Mouse (Mus musculus): ENCODE measurements at regions not wholly inside any gene's neighbourhood (a gene's known extent, or its start where the extent isn't known, plus 50 kb on each side); places are given as distances from the start of the nearest gene placed in this dataset.

- no peak overlapping the region for H3K9ac ChIP-seq (replicated peaks)
- H3K27ac ChIP-seq (replicated peaks): no peak overlapping the region
- no peak for ATAC-seq (replicated peaks)
- no peaks in the 10 kb centered on the region for H3K27me3 ChIP-seq
- 71% methylated on average over 9 of the region's 9 CpGs for WGBS
- no peak overlapping the region for H3K4me3 ChIP-seq
- 0 out of 2 replicates have a peak, but pooled peaks cover 4% of the 10 kb centered on the region for H3K9me3 ChIP-seq
- no peaks in the 10 kb centered on the region for H3K36me3 ChIP-seq
- H3K4me1 ChIP-seq: no peaks in the 10 kb centered on the region
- no peak overlapping the region for H3K4me2 ChIP-seq (replicated peaks)
Observed at GRCm38 (mm10) chr5:64401737-64402136, 245.6 kb downstream of the Tbc1d1 start.

GRCm38 (mm10) chr5:64403077-64403981 is 247.2 kb downstream of the Tbc1d1 start:
- no peak overlapping the region for H3K4me2 ChIP-seq (replicated peaks)
- no peak overlapping the region for H3K9ac ChIP-seq (replicated peaks)
- 0 out of 2 replicates have a peak, but pooled peaks cover 4% of the 10 kb centered on the region for H3K9me3 ChIP-seq
- H3K27me3 ChIP-seq: no peaks in the 10 kb centered on the region
- no peak for ATAC-seq (replicated peaks)
- 93% methylated on average over 11 of the region's 11 CpGs for WGBS
- no peaks in the 10 kb centered on the region for H3K36me3 ChIP-seq
- H3K4me3 ChIP-seq: no peak overlapping the region
- H3K4me1 ChIP-seq: no peaks in the 10 kb centered on the region
- H3K27ac ChIP-seq (replicated peaks): no peak overlapping the region

GRCm38 (mm10) chr5:64403982-64404345 is 247.9 kb downstream of the Tbc1d1 start:
- ATAC-seq (replicated peaks): no peak
- WGBS: 93% methylated on average over 7 of the region's 7 CpGs
- Histone ChIP-seq H3K36me3 (no peaks in the 10 kb centered on the region), H3K4me2 (replicated peaks) (no peak overlapping the region), H3K4me1 (no peaks in the 10 kb centered on the region), H3K9ac (replicated peaks) (no peak overlapping the region), H3K27ac (replicated peaks) (no peak overlapping the region), H3K27me3 (no peaks in the 10 kb centered on the region), H3K9me3 (0 out of 2 replicates have a peak, but pooled peaks cover 4% of the 10 kb centered on the region), H3K4me3 (no peak overlapping the region)

GRCm38 (mm10) chr5:64404512-64404911 is 248.4 kb downstream of the Tbc1d1 start:
- H3K27ac ChIP-seq (replicated peaks): no peak overlapping the region
- no peaks in the 10 kb centered on the region for H3K4me1 ChIP-seq
- H3K9me3 ChIP-seq: 0 out of 2 replicates have a peak, but pooled peaks cover 4% of the 10 kb centered on the region
- WGBS: 91% methylated on average over 5 of the region's 5 CpGs
- H3K9ac ChIP-seq (replicated peaks): no peak overlapping the region
- no peak for ATAC-seq (replicated peaks)
- H3K4me3 ChIP-seq: no peak overlapping the region
- no peaks in the 10 kb centered on the region for H3K36me3 ChIP-seq
- no peak overlapping the region for H3K4me2 ChIP-seq (replicated peaks)
- no peaks in the 10 kb centered on the region for H3K27me3 ChIP-seq

GRCm38 (mm10) chr5:64408938-64409337 is 252.8 kb downstream of the Tbc1d1 start:
- H3K27ac ChIP-seq (replicated peaks): no peak overlapping the region
- 0 out of 2 replicates have a peak, but pooled peaks cover 4% of the 10 kb centered on the region for H3K9me3 ChIP-seq
- no peaks in the 10 kb centered on the region for H3K36me3 ChIP-seq
- H3K4me2 ChIP-seq (replicated peaks): no peak overlapping the region
- no peak overlapping the region for H3K4me3 ChIP-seq
- no peaks in the 10 kb centered on the region for H3K27me3 ChIP-seq
- ATAC-seq (replicated peaks): no peak
- WGBS: 79% methylated on average over 3 of the region's 3 CpGs
- H3K9ac ChIP-seq (replicated peaks): no peak overlapping the region
- H3K4me1 ChIP-seq: no peaks in the 10 kb centered on the region

GRCm38 (mm10) chr5:64410621-64411020 is 254.5 kb downstream of the Tbc1d1 start:
- H3K4me2 ChIP-seq (replicated peaks): no peak overlapping the region
- H3K27me3 ChIP-seq: no peaks in the 10 kb centered on the region
- no peak overlapping the region for H3K4me3 ChIP-seq
- H3K9me3 ChIP-seq: 0 out of 2 replicates have a peak, but pooled peaks cover 4% of the 10 kb centered on the region
- no peaks in the 10 kb centered on the region for H3K4me1 ChIP-seq
- no peak overlapping the region for H3K9ac ChIP-seq (replicated peaks)
- WGBS: 77% methylated on average over 7 of the region's 7 CpGs
- no peak overlapping the region for H3K27ac ChIP-seq (replicated peaks)
- 0 out of 2 replicates have a peak, but pooled peaks have one; percentile 29 for ATAC-seq (replicated peaks)
- no peaks in the 10 kb centered on the region for H3K36me3 ChIP-seq

- H3K4me3 ChIP-seq: no peak overlapping the region
- no peaks in the 10 kb centered on the region for H3K9me3 ChIP-seq
- no peaks in the 10 kb centered on the region for H3K36me3 ChIP-seq
- no peak overlapping the region for H3K4me2 ChIP-seq (replicated peaks)
- WGBS: 87% methylated on average over 5 of the region's 5 CpGs
- no peaks in the 10 kb centered on the region for H3K27me3 ChIP-seq
- no peak for ATAC-seq (replicated peaks)
- no peak overlapping the region for H3K9ac ChIP-seq (replicated peaks)
- no peak overlapping the region for H3K27ac ChIP-seq (replicated peaks)
- H3K4me1 ChIP-seq: no peaks in the 10 kb centered on the region
Observed at GRCm38 (mm10) chr5:64414519-64414918, 258.4 kb downstream of the Tbc1d1 start.

GRCm38 (mm10) chr5:64419395-64419794 is 263.3 kb downstream of the Tbc1d1 start:
- no peak for ATAC-seq (replicated peaks)
- Histone ChIP-seq H3K9ac (replicated peaks) (no peak overlapping the region), H3K4me3 (no peak overlapping the region), H3K36me3 (no peaks in the 10 kb centered on the region), H3K27ac (replicated peaks) (no peak overlapping the region), H3K4me1 (no peaks in the 10 kb centered on the region), H3K4me2 (replicated peaks) (no peak overlapping the region), H3K9me3 (0 out of 2 replicates have a peak, but pooled peaks cover 4% of the 10 kb centered on the region), H3K27me3 (no peaks in the 10 kb centered on the region)
- 83% methylated on average over 1 of the region's 1 CpGs for WGBS

GRCm38 (mm10) chr5:64422787-64423587 is 266.9 kb downstream of the Tbc1d1 start:
- Histone ChIP-seq H3K27me3 (no peaks in the 10 kb centered on the region), H3K9ac (replicated peaks) (no peak overlapping the region), H3K27ac (replicated peaks) (peak overlapping the region; percentile 46), H3K4me2 (replicated peaks) (no peak overlapping the region), H3K4me1 (no peaks in the 10 kb centered on the region), H3K36me3 (no peaks in the 10 kb centered on the region), H3K9me3 (0 out of 2 replicates have a peak, but pooled peaks cover 4% of the 10 kb centered on the region), H3K4me3 (no peak overlapping the region)
- ATAC-seq (replicated peaks): peak; percentile 90
- 7% methylated on average over 13 of the region's 13 CpGs for WGBS

GRCm38 (mm10) chr5:64428822-64429221 is 272.7 kb downstream of the Tbc1d1 start:
- H3K4me1 ChIP-seq: no peaks in the 10 kb centered on the region
- no peak overlapping the region for H3K4me3 ChIP-seq
- no peaks in the 10 kb centered on the region for H3K36me3 ChIP-seq
- ATAC-seq (replicated peaks): no peak
- no peaks in the 10 kb centered on the region for H3K27me3 ChIP-seq
- WGBS: 93% methylated on average over 8 of the region's 8 CpGs
- no peak overlapping the region for H3K4me2 ChIP-seq (replicated peaks)
- H3K9me3 ChIP-seq: no peaks in the 10 kb centered on the region
- no peak overlapping the region for H3K27ac ChIP-seq (replicated peaks)
- no peak overlapping the region for H3K9ac ChIP-seq (replicated peaks)

GRCm38 (mm10) chr5:64430501-64430900 is 274.4 kb downstream of the Tbc1d1 start:
- WGBS: 98% methylated on average over 3 of the region's 3 CpGs
- Histone ChIP-seq H3K4me1 (no peaks in the 10 kb centered on the region), H3K4me3 (no peak overlapping the region), H3K4me2 (replicated peaks) (no peak overlapping the region), H3K9ac (replicated peaks) (no peak overlapping the region), H3K36me3 (no peaks in the 10 kb centered on the region), H3K27ac (replicated peaks) (no peak overlapping the region), H3K9me3 (no peaks in the 10 kb centered on the region), H3K27me3 (no peaks in the 10 kb centered on the region)
- no peak for ATAC-seq (replicated peaks)

GRCm38 (mm10) chr5:64431624-64432023 is 275.5 kb downstream of the Tbc1d1 start:
- WGBS: 93% methylated on average over 6 of the region's 6 CpGs
- no peak overlapping the region for H3K4me3 ChIP-seq
- no peaks in the 10 kb centered on the region for H3K36me3 ChIP-seq
- no peak overlapping the region for H3K27ac ChIP-seq (replicated peaks)
- no peak for ATAC-seq (replicated peaks)
- no peaks in the 10 kb centered on the region for H3K27me3 ChIP-seq
- no peak overlapping the region for H3K9ac ChIP-seq (replicated peaks)
- H3K9me3 ChIP-seq: no peaks in the 10 kb centered on the region
- no peak overlapping the region for H3K4me2 ChIP-seq (replicated peaks)
- no peaks in the 10 kb centered on the region for H3K4me1 ChIP-seq
